Comparison of ENCODE assay signal across 15 mouse cellular contexts in the genomic region with DNA sequence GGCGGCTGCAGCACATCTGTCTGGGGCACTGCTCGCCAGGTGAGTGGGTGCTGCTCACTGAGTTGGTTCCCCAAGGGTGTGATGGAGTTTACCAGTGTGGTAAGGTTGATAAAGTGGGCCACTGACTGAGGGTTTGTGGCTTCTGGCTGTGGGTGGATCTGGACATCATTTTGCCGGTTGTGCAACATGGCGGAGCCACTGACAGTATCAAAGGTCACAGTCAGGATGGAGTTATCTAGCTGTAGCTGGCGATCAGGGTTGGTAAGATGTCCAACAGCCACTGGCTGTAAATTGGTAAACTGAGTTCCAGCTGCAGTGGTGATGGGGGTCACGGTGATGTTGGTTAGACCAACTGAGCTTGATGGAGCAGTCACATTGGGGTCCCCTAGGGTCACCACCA. TPM values are rescaled to one million over a fixed set of nuclear protein-coding genes. Genes with fewer than 3 reads are reported as not detected.
"Had no signal": no experiment of that assay in that cellular context is flagged by ENCODE, and none has a peak within 500 bp of the region (broad histone marks: within the 10 kb centered on the region; RNA-seq: fewer than 3 reads in every experiment).

No protein-coding gene starts in this region.

- H3K9me3 ChIP-seq: limb, embryonic 15.5 days; midbrain, embryonic 15.5 days; neural tube, embryonic 12.5 days had no signal

- H3K4me3 ChIP-seq: limb, embryonic 15.5 days; midbrain, embryonic 15.5 days; neural tube, embryonic 12.5 days had no signal

- H3K27ac ChIP-seq: limb, embryonic 15.5 days; midbrain, embryonic 15.5 days; neural tube, embryonic 12.5 days had no signal

- H3K4me1 ChIP-seq: midbrain, embryonic 15.5 days; neural tube, embryonic 12.5 days had no signal

- H3K27me3 ChIP-seq: limb, embryonic 15.5 days; midbrain, embryonic 15.5 days; neural tube, embryonic 12.5 days had no signal

- H3K9ac ChIP-seq: limb, embryonic 15.5 days; lung, embryonic 14.5 days; midbrain, embryonic 15.5 days; neural tube, embryonic 12.5 days had no signal

- H3K4me2 ChIP-seq: limb, embryonic 15.5 days; lung, embryonic 14.5 days; midbrain, embryonic 15.5 days; neural tube, embryonic 12.5 days had no signal

- DNase-seq: kidney, adult 8-10 months; kidney, postnatal 25 days; layer of hippocampus, adult 9-11 months; layer of hippocampus, postnatal 36 days; lung, embryonic 14.5 days; lung, postnatal 10 days; right cerebral cortex, postnatal 4 days; spleen, adult 18-20 months; thymus, postnatal 36 days had no signal

- ATAC-seq: intestine, embryonic 16.5 days; midbrain, embryonic 15.5 days had no signal

RNA-seq across cellular contexts. Expression of gene Ripk4, which starts 30.7 kb away (rescaled TPM):
- total RNA-seq: monocyte, adult 5-6 weeks; neutrophil, adult 5-6 weeks had no signal
